Mouse (Mus musculus) spleen, adult 2 months (tissue): ENCODE results near the gene Smyd3.

Experiments
- CTCF ChIP-seq: fragments of 200-500 bp; IDR thresholded peaks from 2 replicates; pipeline ENCODE4 v1.5.1; 2011; ENCODE audit warnings: mild to moderate bottlenecking, inconsistent platforms; ENCODE audit not compliant: insufficient read depth, insufficient read length, insufficient replicate concordance; ENCODE audit errors: extremely low read depth
- POLR2A ChIP-seq: fragments of 200-500 bp; IDR thresholded peaks from 2 replicates; pipeline ENCODE4 v1.6.1; 2011; ENCODE audit warnings: low read depth, low read length, inconsistent platforms

- no peak for TF ChIP-seq CTCF
- no peak for TF ChIP-seq POLR2A
Measured at GRCm38 (mm10) chr1:179055760-179056159, 462.1 kb downstream of the Smyd3 start.
